Mouse (Mus musculus): ENCODE results near the gene Sim2.

DNA sequence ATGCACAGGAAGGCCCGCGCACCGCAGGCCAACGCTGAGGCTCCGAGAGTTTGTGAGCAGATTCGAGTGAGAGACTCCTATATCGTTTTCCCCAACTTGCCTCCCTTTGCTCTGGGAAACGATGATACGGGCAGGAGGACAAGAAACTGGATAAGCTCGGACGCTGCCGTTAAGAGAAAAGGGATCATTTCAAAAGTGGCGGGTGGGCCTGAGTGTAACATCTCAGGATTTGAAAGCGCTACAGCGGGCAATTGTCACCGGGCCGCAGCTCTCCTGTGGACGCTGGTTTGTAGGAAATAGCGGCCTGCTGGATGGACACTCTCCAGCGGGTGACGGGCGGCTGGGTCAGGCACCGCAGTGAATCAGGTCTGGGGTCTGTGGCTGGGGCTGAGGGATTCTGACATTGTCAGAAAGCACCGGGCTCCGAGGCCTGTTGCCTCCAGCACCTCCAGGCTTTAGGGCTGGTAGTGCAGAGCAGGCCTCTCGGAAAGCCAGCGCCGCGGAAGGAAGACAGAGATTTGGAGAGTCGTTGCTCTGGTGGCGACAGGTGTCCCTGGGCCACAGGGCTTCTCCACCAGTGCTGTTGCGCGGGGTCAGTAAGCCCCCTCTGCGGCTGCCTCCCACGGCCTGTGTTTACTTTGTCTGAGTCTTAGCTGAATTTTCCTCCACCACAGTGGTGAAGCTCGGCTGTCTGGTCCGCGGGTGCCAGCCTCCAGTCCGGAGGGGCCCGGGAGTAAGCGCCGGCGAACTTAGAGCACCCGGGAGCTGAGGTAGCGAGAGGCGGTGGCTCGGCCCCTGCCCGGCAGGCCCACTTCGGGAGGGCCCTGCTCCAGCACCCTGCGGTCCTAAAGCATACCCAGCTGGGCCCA is 2.2 kb downstream of the Sim2 start:
- TF ChIP-seq CTCF (IDR thresholded peaks at IDR 0.05; ENCODE audit: borderline replicate concordance, insufficient read depth, low read depth, low read length) (no peak), POLR2A (IDR thresholded peaks at IDR 0.05; ENCODE audit: borderline replicate concordance, insufficient read depth, low read length) (no peak)
